Mouse (Mus musculus) monocyte, adult 2 months (primary cell): ENCODE results near the gene Hmgb4.

Experiments
- DNase-seq, 2 experiments: peaks; one replicate each; pipeline ENCODE4 v3.0.0; 2022; ENCODE audit warnings: low spot score in 2 of 2, low read depth in 1 of 2

Hmgb4 gene

GRCm38 (mm10) chr4:128227377-128228316, 33.1 kb downstream of the Hmgb4 start:
- no peak for DNase-seq

GRCm38 (mm10) chr4:128224453-128224852, 36.3 kb downstream of the Hmgb4 start:
- no peak for DNase-seq

- DNase-seq = no peak
Measured at GRCm38 (mm10) chr4:128217991-128218595, 42.7 kb downstream of the Hmgb4 start.
